ENCODE assay signal across 15 mouse cellular contexts in genomic region chr2:112720715-112721114, GRCm38 (mm10).
A peak's percentile ranks its signal among the peaks of the same experiment; 100 is the strongest.
DNase-seq lines count a peak whose midpoint lies in the region; ATAC-seq lines count a peak whose summit lies in the region.
"Had no signal": no experiment of that assay in that cellular context is flagged by ENCODE, and none has a peak within 500 bp of the region (broad histone marks: within the 10 kb centered on the region; RNA-seq: fewer than 3 reads in every experiment).

No protein-coding gene starts in this region.

- H3K27me3 ChIP-seq in neural tube, embryonic 11.5 days (ENCODE audit: control insufficient read depth, insufficient read depth, low read length), result no peaks in the 10 kb centered on the region
- no peaks in the 10 kb centered on the region for H3K27me3 ChIP-seq in hindbrain, embryonic 12.5 days
- H3K27me3 ChIP-seq in midbrain, embryonic 15.5 days (replicated peaks), result no peaks in the 10 kb centered on the region
- H3K27me3 ChIP-seq: heart, embryonic 15.5 days had no signal

- peaks cover 4% of the 10 kb centered on the region; the same call in 1 of the 2 replicates for H3K4me1 ChIP-seq in neural tube, embryonic 11.5 days (ENCODE audit: control insufficient read depth, insufficient read depth, low read length)
- peaks cover 6% of the 10 kb centered on the region; the same call in 1 of the 2 replicates for H3K4me1 ChIP-seq in hindbrain, embryonic 12.5 days
- H3K4me1 ChIP-seq in midbrain, embryonic 15.5 days, result peaks cover 6% of the 10 kb centered on the region
- H3K4me1 ChIP-seq: heart, embryonic 15.5 days had no signal

- peak; percentile 74 for DNase-seq in neural tube, embryonic 11.5 days (ENCODE audit: low spot score)
- DNase-seq in neural tube, embryonic 10.5 days (ENCODE audit: extremely low spot score, low spot score), result no peak
- no peak for DNase-seq in frontal cortex, postnatal 10 days (ENCODE audit: low spot score in 2 of 2)
- no peak for DNase-seq in thymus, postnatal 36 days
- DNase-seq in kidney, postnatal 4 days, result no peak
- no peak for DNase-seq in spleen, postnatal 4 days (ENCODE audit: low spot score in 2 of 2)
- DNase-seq: gastrocnemius, postnatal 36 days; kidney, postnatal 36 days; lung, postnatal 14 days; right cerebral cortex, adult 18-20 months had no signal

- no peak overlapping the region for H3K9ac ChIP-seq in neural tube, embryonic 11.5 days (ENCODE audit: low read length)
- no peak overlapping the region for H3K9ac ChIP-seq in hindbrain, embryonic 12.5 days
- no peak overlapping the region for H3K9ac ChIP-seq in midbrain, embryonic 15.5 days
- H3K9ac ChIP-seq: heart, embryonic 15.5 days had no signal

- H3K4me2 ChIP-seq in neural tube, embryonic 11.5 days (ENCODE audit: low read depth), result no peak overlapping the region
- no peak overlapping the region for H3K4me2 ChIP-seq in hindbrain, embryonic 12.5 days (replicated peaks)
- no peak overlapping the region for H3K4me2 ChIP-seq in midbrain, embryonic 15.5 days
- H3K4me2 ChIP-seq: heart, embryonic 15.5 days; liver, embryonic 11.5 days had no signal

- no peaks in the 10 kb centered on the region for H3K36me3 ChIP-seq in neural tube, embryonic 11.5 days (ENCODE audit: control insufficient read depth, insufficient read depth, low read length)
- H3K36me3 ChIP-seq in hindbrain, embryonic 12.5 days, result no peaks in the 10 kb centered on the region
- H3K36me3 ChIP-seq in midbrain, embryonic 15.5 days (replicated peaks), result no peaks in the 10 kb centered on the region
- H3K36me3 ChIP-seq: heart, embryonic 15.5 days had no signal

- ATAC-seq in neural tube, embryonic 11.5 days (ENCODE audit: insufficient read depth, low FRiP score, low TSS enrichment), result peak; percentile 88
- peak; percentile 94 for ATAC-seq in hindbrain, embryonic 12.5 days (ENCODE audit: low FRiP score)
- peak; percentile 92 for ATAC-seq in midbrain, embryonic 15.5 days (replicated peaks)

- H3K27ac ChIP-seq in neural tube, embryonic 11.5 days (ENCODE audit: low read depth, low read length), result peak overlapping the region; percentile 64; the same call in 1 of the 2 replicates
- peak overlapping the region; percentile 49 for H3K27ac ChIP-seq in hindbrain, embryonic 12.5 days
- peak overlapping the region; percentile 62 for H3K27ac ChIP-seq in midbrain, embryonic 15.5 days
- H3K27ac ChIP-seq: heart, embryonic 15.5 days had no signal

- H3K9me3 ChIP-seq in neural tube, embryonic 11.5 days (ENCODE audit: control insufficient read depth, low read length), result no peaks in the 10 kb centered on the region
- H3K9me3 ChIP-seq in hindbrain, embryonic 12.5 days (replicated peaks), result no peaks in the 10 kb centered on the region
- no peaks in the 10 kb centered on the region for H3K9me3 ChIP-seq in midbrain, embryonic 15.5 days
- H3K9me3 ChIP-seq: heart, embryonic 15.5 days had no signal

- H3K4me3 ChIP-seq in neural tube, embryonic 11.5 days (ENCODE audit: low read depth, low read length), result no peak overlapping the region
- no peak overlapping the region for H3K4me3 ChIP-seq in hindbrain, embryonic 12.5 days
- no peak overlapping the region for H3K4me3 ChIP-seq in midbrain, embryonic 15.5 days
- H3K4me3 ChIP-seq: erythroblast, embryonic 14.5 days; heart, embryonic 15.5 days had no signal

- WGBS in neural tube, embryonic 11.5 days, result 29% methylated on average over 3 of the region's 3 CpGs
- WGBS in hindbrain, embryonic 12.5 days, result 9% methylated on average over 3 of the region's 3 CpGs
- 8% methylated on average over 3 of the region's 3 CpGs for WGBS in midbrain, embryonic 15.5 days
